Mouse (Mus musculus) embryo, embryonic 11.5 days (tissue): Measurements from ENCODE around the gene Rnf166.
A peak's percentile ranks its signal among the peaks of the same experiment; 100 is the strongest.

ENCODE experiments used
- DNase-seq: peaks from one replicate; pipeline ENCODE4 v3.0.0-alpha.2; 2012; ENCODE audit warnings: low read depth, low spot score

Gene Rnf166

DNA sequence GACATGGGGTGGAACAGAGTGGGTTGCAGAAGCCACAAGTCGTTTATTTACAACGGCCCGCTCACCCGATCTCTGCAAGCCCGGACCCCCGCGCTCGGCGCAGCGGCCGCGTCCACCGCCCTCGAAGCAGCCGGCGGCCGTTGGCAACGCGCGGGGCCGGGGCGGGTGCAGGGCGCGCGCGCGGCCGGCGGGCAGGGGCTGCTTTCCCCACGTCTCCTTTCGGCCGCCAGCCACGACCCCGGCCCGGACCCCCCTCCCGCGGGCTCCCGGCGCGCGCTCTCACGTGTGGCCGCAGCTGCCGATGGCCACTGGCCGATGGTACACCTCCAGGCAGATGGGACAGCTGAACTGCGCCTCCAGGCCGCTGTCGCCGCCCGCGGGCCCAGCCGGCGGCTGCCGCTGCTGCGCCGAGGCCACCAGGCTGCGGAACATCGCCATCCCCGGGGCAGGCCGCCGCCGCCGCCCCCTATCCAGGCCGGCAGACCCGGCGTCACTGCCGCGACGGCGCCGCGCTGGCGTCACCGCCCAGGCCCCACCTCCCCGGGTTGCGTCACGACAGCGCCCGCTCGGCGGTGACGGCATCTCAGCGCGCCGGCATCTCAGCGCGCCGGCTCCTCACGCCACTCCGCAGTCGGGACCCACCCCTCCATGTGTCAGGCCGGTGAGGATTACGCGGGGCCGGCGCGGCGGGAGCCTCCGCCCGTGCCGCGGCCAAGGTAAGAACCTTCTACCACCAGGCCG lies at the start of gene Rnf166, which contains the start of gene Ctu2:
TSS of gene Rnf166 (minus strand) at position 485 of the 741 bp plus-strand sequence.
TSS of gene Ctu2 (plus strand) at position 564 of the 741 bp plus-strand sequence.
- DNase-seq, result peak; percentile 90

DNA sequence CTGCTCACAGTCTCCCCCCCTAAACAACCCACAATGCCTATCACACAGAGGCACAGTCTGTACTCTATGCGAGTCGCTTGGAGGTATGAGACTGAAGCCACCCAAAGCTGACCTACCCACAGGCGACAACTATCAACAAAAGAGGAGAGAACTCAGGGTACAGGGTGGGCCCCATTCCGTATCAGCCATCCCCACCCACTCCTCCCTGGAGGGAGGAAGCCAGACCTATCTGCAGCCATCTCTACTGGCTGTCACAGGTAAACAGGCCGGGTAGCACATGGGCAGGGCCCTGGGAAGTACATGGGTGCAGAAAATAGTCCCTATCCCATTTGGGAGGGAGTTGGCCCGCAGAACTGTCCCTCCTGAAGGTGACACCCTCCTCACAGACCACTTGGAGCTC lies 49.1 kb upstream of the Rnf166 start:
- DNase-seq, result no peak

DNA sequence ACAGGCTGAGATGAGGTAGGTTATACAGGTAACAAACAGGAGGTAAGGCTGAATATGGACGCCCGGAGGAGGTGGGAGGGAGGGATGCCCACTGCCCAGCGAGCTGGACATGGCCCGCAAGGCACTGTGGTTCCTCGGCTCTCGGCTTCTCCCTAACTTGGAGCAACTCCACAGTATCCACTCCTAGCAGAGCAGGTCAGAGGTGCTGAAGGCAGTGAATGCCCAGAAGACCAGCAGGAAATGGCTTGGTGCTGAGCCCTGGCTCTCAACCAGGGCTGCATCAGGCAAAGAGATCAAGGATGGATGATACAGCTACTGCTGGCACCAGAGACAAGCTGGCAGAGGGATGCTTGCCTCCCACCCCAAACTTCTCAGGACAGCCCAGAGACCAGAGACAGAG lies 48.6 kb upstream of the Rnf166 start:
- DNase-seq, result no peak

DNA sequence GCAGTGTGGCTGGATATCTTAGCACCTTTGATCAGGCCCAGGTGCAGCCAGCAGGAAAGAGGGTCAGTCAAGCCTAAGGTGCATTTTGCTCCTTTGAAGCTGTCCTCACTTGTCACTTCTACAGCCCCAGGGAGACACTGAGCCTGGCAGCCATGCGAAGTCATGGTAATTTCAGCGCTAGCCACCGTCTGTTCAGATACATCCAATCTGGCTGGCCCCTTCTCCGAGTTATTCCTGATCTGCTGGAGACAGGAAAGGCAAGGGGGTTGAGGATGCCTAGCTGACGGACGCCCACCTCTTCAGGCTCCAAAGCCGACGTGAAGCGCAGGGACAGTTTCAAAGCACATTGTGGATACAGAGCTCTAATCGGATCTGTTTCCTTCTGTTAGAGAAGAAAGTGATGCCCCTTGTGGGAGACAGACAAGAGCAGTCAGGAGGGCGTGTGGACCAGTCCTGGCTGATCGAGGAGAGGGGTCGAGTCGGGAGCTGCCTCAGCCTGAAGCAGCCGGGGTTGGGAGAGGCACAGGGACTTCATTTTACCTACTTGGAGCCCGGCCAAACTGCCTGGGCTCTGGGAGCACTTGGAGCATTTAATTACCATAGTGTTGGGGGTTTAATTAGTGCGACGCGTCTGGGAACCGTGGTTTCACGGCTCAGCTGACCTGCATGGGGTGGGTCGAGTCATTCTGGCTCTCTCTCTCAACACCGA lies 47.9 kb upstream of the Rnf166 start:
- no peak for DNase-seq

DNA sequence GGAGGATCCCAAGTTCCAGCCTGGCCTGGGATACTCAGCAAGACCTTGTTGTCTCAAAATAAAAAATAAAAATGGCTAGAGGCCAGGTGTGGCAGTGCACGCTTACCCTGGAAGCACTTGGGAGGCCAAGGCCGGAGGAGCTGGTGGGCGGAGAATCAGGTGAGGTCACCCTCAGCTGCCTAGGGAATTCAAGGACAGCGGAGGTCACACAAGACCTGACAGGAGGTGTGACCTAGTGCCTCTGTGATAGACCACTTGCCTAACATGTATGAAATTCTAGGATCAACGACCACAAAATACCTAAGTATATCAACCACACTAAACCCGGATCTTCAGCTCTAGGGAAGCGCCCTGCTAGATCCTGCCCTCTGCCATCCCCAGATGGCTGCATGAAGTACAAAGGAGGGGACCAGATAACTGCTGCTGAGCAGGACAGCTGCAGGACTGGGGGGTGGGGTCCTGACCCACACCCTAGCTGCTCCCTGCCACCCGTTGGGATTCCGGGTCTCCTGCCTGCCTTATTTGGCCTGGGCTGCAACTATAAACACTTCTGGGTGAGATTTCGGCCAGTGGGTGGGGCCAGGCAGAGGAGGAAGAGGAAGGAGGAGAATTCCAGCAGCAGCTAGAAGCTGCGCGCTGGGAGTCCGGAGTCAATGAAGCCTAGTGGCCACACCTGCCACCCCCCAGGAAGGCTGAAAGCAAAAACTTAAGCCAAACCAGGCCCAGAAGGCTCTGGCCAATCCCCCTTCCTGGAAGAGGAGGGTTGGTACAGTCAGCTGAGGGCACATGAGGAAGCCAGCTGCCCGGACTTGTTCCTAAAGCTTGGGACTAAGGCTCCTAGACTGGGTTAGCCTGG lies 47.2 kb upstream of the Rnf166 start:
- no peak for DNase-seq

DNA sequence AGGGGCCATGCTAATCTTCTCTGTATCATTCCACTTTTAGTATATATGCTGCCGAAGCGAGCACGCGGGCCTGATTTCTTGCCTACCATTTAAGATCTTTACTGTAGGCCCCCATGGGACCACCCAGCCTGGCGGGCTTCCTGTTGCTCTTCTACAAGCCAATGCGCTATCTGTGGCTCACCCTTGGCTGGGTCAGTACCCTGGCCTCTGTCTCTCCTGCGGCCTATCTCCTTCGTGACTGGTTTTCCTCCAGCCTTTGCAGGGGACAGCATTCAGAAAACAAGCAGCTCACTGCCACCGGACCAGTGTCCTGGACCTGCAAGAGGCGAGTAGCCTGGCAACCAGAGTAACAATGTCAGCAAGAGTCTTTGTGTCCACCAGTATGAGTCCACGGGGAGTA lies 44.7 kb upstream of the Rnf166 start:
- DNase-seq, result no peak

DNA sequence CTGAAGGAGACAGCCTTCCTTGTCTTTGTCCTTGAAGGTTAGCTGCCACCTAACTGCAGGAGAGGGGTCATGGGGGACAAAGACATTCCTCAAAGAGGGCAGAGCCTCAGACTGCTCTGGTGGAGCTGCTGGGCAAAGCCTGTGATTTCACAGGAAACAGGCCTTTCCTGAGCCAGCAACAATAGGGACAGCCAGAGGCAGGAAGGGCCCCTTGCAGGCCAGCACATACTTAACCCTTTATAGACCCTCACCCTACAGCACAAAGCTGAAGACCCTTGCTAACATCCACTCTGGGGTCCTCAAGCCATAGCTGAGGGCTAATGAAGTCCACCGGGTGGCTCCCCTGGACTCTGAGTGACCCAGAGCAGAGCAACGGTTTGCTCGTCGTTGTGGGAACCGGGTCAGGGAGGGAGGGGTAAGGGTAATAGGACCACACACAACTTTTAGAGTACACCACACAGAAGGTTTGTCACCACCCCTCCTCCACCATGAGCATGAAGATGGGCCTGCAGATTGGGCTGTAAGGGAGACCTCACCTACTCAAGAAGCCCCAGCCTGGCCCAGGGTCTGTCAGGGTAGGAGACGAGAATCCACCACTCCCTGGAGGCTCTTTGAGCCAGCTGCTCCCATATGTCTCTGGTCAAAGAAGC lies 41.8 kb upstream of the Rnf166 start:
- DNase-seq, result no peak

DNA sequence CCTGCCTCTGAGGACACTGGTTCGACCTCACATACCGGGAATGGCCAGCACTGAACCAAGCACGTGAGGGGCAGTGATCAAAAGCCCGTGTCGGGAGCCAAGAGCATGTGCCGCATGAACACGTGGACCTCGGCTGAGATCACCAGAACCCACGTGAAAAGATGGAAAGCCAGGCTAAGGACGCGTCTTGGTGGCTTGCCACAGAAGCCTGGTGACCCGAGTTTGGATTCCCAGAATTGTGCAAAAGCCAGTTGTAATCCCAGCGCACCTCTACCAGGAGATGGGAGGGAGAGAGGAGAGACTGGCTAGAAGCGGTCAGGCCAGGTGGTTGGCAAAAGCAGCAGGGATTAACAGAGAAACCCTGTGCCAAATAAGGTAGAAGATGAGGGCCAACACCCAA lies 39.8 kb upstream of the Rnf166 start:
- no peak for DNase-seq

DNA sequence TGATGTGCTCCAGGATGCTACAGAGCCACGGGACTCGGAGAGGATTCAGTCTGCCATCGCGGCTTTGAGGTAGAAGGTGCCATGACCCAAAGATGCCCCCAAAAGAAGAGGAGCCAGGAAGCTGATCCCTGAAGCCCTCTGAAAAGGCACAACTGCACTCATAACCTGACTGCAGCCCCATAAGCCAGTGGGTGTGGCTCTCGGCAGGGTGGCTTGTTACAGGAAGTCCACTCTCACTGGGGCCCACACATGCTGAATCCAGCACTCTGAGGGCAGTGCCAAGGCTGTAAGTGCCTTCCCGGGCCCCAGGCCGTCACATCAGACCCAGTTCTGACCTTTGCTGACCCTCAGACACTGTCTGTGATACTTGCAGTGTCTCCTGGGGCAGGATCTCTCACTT lies 36.5 kb upstream of the Rnf166 start:
- no peak for DNase-seq

DNA sequence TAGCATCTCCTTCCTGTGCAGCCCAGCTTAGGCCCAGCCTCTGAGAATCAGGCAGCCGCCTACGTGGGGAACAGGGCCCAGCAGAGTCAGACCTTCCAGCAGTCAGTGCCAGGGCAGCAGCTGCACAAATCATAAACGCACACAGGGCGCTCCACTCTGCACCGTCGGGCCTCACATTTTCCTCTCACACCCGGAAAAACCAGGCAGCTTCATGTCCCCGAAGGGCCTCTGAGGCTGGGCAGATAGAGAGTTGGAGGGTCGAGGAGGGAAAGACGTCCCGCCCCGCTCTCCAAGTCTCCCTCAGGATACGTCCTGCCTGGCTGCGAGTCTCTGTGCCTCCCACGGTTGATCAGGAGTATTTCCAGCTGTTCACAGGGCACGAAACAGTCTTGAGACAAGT lies 35.7 kb upstream of the Rnf166 start:
- no peak for DNase-seq

DNA sequence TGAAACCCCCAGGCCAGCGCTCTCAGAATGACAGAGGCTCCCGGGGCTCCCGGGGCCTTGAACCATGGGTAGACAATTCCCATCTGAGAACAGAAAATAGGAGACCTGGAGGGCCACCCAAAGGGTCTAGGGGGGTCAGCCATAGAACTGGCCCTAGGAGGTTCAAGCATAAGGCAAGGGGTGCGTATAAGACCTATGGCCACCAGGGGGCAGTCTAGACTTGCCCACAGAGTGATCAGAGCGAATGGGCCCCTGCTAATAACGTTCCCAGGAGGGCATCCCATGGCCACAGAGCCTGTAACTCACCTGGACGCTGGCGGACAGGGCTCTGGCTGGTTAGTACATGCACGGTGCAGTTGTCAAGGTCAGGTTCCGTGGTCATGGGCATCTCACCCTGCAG lies 25.0 kb upstream of the Rnf166 start:
- DNase-seq, result peak; percentile 72

DNA sequence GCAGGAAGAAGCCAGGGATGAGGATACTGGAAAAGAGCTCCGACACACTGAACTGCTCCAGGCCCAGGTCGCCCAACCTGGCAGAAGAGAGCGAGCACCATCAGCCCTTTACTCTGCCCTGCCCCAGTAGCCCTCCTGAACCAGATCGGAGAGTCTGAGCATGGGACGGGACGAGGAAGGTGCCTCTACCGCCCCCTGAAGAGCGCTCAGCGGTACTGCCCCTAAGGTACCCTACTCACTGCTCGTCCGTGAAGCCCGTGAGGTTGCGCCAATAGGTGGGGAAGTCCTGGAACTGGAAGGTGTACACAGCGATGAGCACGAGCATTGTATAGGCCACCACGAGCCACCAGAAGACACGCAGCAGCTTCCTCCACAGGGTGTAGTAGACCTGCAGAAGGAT lies 22.0 kb upstream of the Rnf166 start:
- DNase-seq, result no peak

DNA sequence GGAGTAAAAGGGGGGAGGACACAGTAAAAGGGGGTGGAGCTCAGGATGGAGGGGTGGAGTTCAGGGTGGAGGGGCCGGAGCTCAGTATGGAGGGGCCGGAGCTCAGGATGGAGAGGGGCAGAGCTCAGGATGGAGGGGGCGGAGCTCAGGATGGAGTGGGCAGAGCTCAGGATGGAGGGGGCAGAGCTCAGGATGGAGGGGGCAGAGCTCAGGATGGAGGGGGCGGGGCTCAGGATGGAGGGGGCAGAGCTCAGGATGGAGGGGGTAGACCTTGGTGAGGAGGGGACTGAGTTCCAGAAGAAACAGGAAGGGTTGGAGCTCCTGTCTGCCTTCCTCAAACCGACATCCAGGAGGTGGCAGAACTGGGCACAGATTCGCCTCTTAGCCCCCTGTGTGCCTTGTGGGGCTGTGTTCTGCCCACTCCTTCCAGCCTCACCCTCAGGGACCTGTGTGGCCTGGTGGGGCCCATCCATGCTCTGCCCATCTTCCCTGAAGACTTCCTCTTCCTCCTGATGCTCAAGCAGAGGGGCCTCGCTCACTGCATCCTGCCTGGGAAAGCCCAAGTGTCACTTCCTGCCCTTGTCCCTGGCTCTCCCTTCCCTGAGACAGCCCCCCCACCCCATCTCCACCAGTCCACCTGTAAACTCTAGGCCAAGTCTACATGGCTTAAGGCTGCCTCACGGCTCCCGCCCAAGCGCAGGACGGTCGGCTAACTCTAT lies 21.3 kb upstream of the Rnf166 start:
- DNase-seq, result no peak

DNA sequence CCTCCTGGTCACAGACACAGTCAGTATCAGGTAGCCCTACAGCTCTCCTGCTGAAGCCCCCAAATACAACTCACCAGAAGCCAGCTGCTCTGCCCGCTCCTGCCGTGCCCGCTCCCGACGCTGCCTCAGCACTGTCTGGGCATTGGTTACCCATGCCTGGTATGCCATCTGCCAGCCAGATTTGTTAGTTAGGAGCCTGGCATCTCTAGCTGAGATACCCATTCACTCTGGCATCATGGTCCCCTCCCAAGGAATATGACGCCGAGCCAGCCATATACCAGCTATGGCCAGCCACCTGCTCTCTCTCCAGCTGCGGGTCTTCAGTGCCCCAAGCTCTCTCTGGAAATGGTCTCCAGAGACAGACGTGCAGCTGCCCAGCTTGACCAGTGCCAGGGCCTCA lies 12.5 kb upstream of the Rnf166 start:
- no peak for DNase-seq

DNA sequence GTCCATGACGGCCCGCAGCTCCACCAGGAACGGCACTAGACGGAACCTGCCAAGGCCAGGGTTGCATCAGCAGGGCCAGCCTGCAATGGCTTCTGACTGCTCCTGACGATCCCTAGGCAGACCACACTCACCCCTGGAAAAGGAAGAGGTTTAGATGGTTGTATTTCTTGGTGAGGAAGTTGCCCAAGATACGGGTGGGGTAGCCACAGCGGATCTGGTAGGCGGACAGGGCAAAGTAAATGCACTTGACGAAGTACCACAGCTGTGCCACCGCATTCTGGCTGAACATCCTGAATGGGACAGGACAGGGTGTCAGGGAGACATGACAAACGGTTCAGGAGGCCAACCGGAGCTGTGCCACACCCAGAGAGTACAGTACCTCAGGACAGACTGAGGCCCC lies 9.0 kb upstream of the Rnf166 start:
- DNase-seq, result no peak

DNA sequence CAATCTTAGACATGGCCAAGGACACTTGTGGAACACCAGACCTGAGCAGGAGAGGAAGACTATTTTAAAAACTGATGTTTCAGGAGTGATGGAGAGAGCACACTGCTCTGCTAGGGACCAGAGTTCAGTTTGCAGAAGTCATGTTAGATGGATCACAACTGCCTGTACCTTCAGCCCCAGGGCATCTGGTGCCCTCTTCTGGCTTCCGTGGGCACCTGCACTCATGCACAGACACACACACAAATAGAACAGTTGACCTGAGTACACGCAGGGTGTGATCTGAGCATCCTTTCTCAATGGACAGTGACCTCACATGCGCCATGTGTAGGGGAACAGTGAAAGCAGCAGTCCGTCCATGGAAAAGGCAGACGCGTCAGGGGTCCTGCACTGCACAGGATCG lies 8.0 kb upstream of the Rnf166 start:
- no peak for DNase-seq

DNA sequence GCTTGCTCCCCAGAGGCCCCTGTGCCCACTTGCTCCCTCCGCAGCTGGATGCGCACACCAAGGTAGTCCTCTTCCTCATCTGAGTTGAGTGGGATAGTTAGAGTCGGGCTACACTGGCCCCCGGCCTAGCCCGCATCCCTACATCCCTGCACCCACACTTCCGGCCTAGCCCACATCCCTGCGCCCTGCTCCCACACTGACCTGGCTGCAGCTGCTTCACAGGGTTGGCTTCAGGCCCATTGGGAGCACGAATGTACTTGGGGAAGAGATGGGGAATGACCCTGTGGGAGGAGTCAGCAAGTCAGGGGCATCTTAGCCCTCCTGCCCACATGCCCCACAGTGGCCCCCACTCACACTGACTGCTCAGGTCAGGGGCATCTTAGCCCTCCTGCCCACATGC lies 6.6 kb upstream of the Rnf166 start:
- DNase-seq, result no peak

DNA sequence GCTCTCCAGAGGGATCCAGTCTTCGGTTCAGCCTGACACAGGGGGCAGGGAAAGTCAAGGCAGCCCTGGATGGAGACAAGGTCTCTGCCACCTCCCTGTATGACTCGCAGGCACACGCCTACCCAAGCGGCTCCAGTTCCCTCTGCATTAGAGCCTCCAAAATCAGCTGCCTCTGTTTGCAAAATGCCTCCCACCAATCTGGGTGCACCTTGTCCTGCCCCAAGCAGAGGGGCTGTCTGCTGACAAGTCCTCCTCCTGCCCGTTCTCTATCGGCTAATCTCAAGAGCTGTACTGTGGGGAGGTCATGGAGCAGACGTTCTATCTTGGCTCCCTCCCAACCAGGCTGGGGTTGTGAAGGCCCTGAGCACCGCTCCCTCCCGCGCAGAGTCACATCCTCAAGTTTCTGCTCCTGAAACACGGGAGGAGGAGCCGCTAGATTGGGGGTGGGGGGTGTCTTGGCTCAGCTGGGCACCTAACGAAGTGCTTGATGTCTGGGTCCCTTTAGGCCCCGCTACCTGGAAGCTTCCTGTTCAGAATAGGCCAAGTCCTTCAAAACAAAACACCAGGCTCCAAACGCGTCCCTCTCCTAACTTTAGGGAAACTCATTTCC lies 808 bp downstream of the Rnf166 start:
- DNase-seq, result no peak

DNA sequence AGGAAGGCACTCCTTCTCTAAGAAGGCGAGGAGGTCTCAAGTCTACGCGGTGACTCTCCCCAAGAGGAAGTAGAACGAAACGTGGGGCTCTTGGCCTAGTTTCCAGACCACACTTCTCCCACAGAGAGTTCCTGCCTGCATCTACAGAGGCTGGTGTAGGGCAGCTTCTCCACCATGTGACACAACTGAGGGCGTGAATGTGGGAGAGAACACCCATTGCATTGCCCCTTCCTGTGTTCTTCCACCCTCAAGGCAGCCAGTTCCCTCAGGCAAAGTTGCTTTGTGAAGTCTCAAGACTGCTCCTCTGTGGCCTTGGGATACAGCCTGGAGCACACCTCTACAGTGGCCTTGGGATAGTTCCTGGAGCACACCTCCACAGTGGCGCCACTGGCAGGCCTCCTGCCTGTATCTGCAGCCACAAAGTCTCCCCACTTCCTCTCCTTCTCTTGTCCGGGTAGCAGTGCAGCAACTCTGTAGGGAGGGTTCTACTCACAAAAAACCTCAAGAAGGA lies 1.9 kb downstream of the Rnf166 start:
- no peak for DNase-seq

DNA sequence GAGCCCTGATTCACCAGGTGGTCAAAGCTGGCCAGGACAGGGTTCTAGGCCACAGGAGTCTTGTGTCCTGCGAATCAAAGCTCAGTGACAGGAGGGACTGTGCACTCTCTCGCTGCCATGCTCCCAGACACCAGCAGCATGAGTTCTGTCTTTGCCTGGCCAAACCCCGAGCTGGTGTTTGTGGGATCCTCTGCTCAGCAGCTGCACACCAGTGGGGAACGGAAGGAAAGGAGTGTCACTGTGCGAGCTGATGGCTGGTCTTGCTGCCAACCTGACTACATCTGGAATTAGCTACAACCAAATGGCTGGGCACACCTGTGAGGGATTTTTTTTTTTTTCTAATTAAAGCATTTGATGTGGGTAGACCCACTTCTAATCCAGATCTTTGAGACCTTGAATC lies 5.2 kb downstream of the Rnf166 start:
- DNase-seq, result no peak

DNA sequence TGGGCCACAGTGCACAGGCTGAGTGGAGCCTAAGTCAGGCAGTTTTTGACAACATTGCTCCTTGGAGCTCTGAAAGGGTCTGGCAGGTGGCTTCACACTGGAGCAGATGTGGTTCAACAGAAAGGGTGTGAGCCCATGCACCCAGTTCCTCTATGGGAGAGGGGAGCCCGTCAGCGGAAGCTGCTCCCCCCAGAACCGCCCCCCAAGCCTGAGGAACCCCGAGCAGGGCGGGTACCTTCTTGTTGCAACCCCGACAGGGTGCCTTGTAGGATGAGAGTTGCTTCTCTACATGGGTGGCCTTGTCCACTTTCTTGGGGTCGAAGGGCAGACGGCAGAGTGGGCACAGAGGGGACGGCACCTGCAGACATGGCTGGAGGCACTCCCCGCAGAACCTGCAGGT lies 5.9 kb downstream of the Rnf166 start:
- no peak for DNase-seq
